In the genomic region with DNA sequence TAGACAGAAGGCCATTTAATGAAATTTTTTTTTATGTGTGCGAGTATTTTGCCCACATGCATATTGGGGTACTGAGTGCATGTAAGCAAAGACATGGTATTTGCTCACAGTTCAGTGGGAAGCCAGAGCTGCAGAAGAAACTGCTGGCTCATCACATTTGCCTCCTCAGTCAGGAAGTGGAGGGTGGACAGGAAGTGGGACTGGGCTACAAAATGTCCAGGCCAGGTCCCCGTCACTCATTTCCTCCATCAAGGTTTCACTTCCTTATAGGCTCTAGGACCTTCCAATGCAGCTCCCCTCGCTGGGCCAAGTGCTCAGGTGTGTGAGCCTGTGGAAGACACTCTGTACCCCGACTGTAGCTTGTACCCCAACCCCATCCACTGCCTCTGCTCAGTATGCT, we compare ENCODE assay signal across 12 mouse cellular contexts. TPM values are rescaled to one million over a fixed set of nuclear protein-coding genes. Genes with fewer than 3 reads are reported as not detected.
DNase-seq lines count a peak whose midpoint lies in the region; ATAC-seq and TF ChIP-seq lines count a peak whose summit lies in the region.
"Had no signal": no experiment of that assay in that cellular context is flagged by ENCODE, and none has a peak within 500 bp of the region (broad histone marks: within the 10 kb centered on the region; RNA-seq: fewer than 3 reads in every experiment).

No protein-coding gene starts in this region.

- no peak overlapping the region for H3K4me2 ChIP-seq in kidney, embryonic 15.5 days
- no peak overlapping the region for H3K4me2 ChIP-seq in lung, embryonic 14.5 days
- H3K4me2 ChIP-seq: stomach, embryonic 15.5 days had no signal

- DNase-seq in kidney, adult 2 months = peak; percentile 47
- peak; percentile 39 for DNase-seq in lung, embryonic 14.5 days
- DNase-seq in lung, postnatal 10 days = no peak
- DNase-seq in skeletal muscle tissue, adult 2 months (ENCODE audit: low read depth, low spot score) = peak; percentile 49
- no peak for DNase-seq in embryo, embryonic 9.5 days (ENCODE audit: extremely low spot score)
- no peak for DNase-seq in frontal cortex, postnatal 25 days (ENCODE audit: low spot score in 2 of 2)
- DNase-seq: cerebellum, postnatal 14 days had no signal

- no peaks in the 10 kb centered on the region for H3K36me3 ChIP-seq in kidney, adult 2 months (ENCODE audit: control insufficient read depth, insufficient read depth, low read length)
- H3K36me3 ChIP-seq in kidney, embryonic 15.5 days = no peaks in the 10 kb centered on the region
- H3K36me3 ChIP-seq in lung, embryonic 14.5 days (ENCODE audit: insufficient read depth) = no peaks in the 10 kb centered on the region
- H3K36me3 ChIP-seq: stomach, embryonic 15.5 days had no signal

- H3K9ac ChIP-seq in kidney, embryonic 15.5 days = no peak overlapping the region
- H3K9ac ChIP-seq in lung, embryonic 14.5 days = no peak overlapping the region
- H3K9ac ChIP-seq: liver, embryonic 14.5 days; stomach, embryonic 15.5 days had no signal

- no peak for TF ChIP-seq CTCF in kidney, adult 2 months (conservative IDR thresholded peaks at IDR 0.05; ENCODE audit: insufficient read depth, insufficient read length, low read depth, low read length)
- no peak for TF ChIP-seq CTCF in lung, embryonic 14.5 days (IDR thresholded peaks at IDR 0.05; ENCODE audit: low read depth)

- no peaks in the 10 kb centered on the region for H3K27me3 ChIP-seq in kidney, adult 2 months (replicated peaks; ENCODE audit: control insufficient read depth, insufficient read depth, low read length)
- H3K27me3 ChIP-seq in kidney, embryonic 15.5 days = no peaks in the 10 kb centered on the region
- no peaks in the 10 kb centered on the region for H3K27me3 ChIP-seq in lung, embryonic 14.5 days (ENCODE audit: insufficient read depth, low read length)
- H3K27me3 ChIP-seq: stomach, embryonic 15.5 days had no signal

- H3K27ac ChIP-seq in kidney, adult 2 months (ENCODE audit: insufficient read depth, low read depth, low read length) = no peak overlapping the region
- no peak overlapping the region for H3K27ac ChIP-seq in kidney, embryonic 15.5 days
- H3K27ac ChIP-seq in lung, embryonic 14.5 days (ENCODE audit: low read depth) = no peak overlapping the region
- H3K27ac ChIP-seq: liver, embryonic 14.5 days; stomach, embryonic 15.5 days had no signal

- no peak for ATAC-seq in kidney, embryonic 15.5 days (replicated peaks; ENCODE audit: low FRiP score)
- no peak for ATAC-seq in lung, embryonic 14.5 days (ENCODE audit: insufficient read depth)
- peak; percentile 42 to 51 for ATAC-seq in hematopoietic stem cell, adult 5-6 weeks (replicated peaks in 1 of 2; ENCODE audit: insufficient read depth in 1 of 2, low FRiP score in 2 of 2, low TSS enrichment in 1 of 2, low read depth in 1 of 2, poor library complexity in 2 of 2, severe bottlenecking in 2 of 2)

- TF ChIP-seq POLR2A in kidney, adult 2 months (IDR thresholded peaks at IDR 0.05; ENCODE audit: low read depth, low read length) = no peak

- H3K9me3 ChIP-seq in kidney, embryonic 15.5 days (replicated peaks) = no peaks in the 10 kb centered on the region
- H3K9me3 ChIP-seq in lung, embryonic 14.5 days (ENCODE audit: low read depth, low read length) = no peaks in the 10 kb centered on the region
- H3K9me3 ChIP-seq: stomach, embryonic 15.5 days had no signal

- H3K4me1 ChIP-seq in kidney, adult 2 months (ENCODE audit: control insufficient read depth, insufficient read depth, low read length) = no peaks in the 10 kb centered on the region
- peaks cover 29% of the 10 kb centered on the region for H3K4me1 ChIP-seq in kidney, embryonic 15.5 days
- H3K4me1 ChIP-seq in lung, embryonic 14.5 days (ENCODE audit: insufficient read depth) = peaks cover 6% of the 10 kb centered on the region; the same call in 1 of the 2 replicates

- WGBS in kidney, adult 2 months = 77% methylated on average over 4 of the region's 4 CpGs
- 72% methylated on average over 4 of the region's 4 CpGs for WGBS in kidney, embryonic 15.5 days
- 74% methylated on average over 4 of the region's 4 CpGs for WGBS in lung, embryonic 14.5 days

- no peak overlapping the region for H3K4me3 ChIP-seq in kidney, adult 2 months (ENCODE audit: insufficient read depth, low read depth, low read length)
- H3K4me3 ChIP-seq in kidney, embryonic 15.5 days (replicated peaks) = no peak overlapping the region
- H3K4me3 ChIP-seq in lung, embryonic 14.5 days (ENCODE audit: low read depth, low read length) = no peak overlapping the region
- H3K4me3 ChIP-seq: myocyte; stomach, embryonic 15.5 days had no signal

RNA-seq across cellular contexts. Expression of a gene that starts 46.1 kb away (rescaled TPM):
- 1.3 and 2.3 TPM in 2 replicates for polyA plus RNA-seq in kidney, adult 2 months (2012; rRNA removed)
- polyA plus RNA-seq in kidney, embryonic 15.5 days (2015; fragmentation: Nextera tagmentation; extraction: Ambion mirVana) = 4.8 and 6.5 TPM in 2 replicates
- polyA plus RNA-seq in lung, embryonic 14.5 days (2014; fragmentation: Nextera tagmentation; extraction: Ambion mirVana) = 7.6 and 8.0 TPM in 2 replicates
- total RNA-seq in hematopoietic stem cell, adult 5-6 weeks (2017) = not detected in 2 replicates

Comparison
In these comparisons a context has a peak if more than half of its experiments do, and no peak if none do; other contexts are left out.
1. DNase-seq: peak in kidney, adult 2 months (single experiment), lung, embryonic 14.5 days (single experiment) and skeletal muscle tissue, adult 2 months (single experiment); none in lung, postnatal 10 days (single experiment), embryo, embryonic 9.5 days (single experiment) and frontal cortex, postnatal 25 days (0 of 2).
2. ATAC-seq: peak in hematopoietic stem cell, adult 5-6 weeks (2 of 2); none in kidney, embryonic 15.5 days (single experiment) and lung, embryonic 14.5 days (single experiment).